Mouse (Mus musculus): Measurements from ENCODE around the gene Fras1.

GRCm38 (mm10) chr5:96799969-96800368, 426.2 kb downstream of the Fras1 start:
- no peak for TF ChIP-seq TAL1 (IDR thresholded peaks at IDR 0.05; ENCODE audit: low read length)
- no peak for TF ChIP-seq GATA1 (IDR thresholded peaks at IDR 0.05; ENCODE audit: low read length)

Data from erythroblast, embryonic 14.5 days (primary cell).